Mouse (Mus musculus): ENCODE measurements around the gene Sync. TPM values are rescaled to one million over a fixed set of nuclear protein-coding genes. Genes with fewer than 3 reads are reported as not detected.

Gene Sync
- polyA plus RNA-seq, 1 experiment = not detected

GRCm38 (mm10) chr4:129324756-129325155, 37.3 kb downstream of the Sync start:
- no peak for TF ChIP-seq CTCF (IDR thresholded peaks at IDR 0.05; ENCODE audit: low read depth, low read length)
- no peak for TF ChIP-seq POLR2A (IDR thresholded peaks at IDR 0.05; ENCODE audit: borderline replicate concordance, low read depth, low read length)
- H3K27ac ChIP-seq (ENCODE audit: insufficient read depth, low read depth, low read length) = no peak overlapping the region
- peaks cover 17% of the 10 kb centered on the region for H3K4me1 ChIP-seq (ENCODE audit: control insufficient read depth, insufficient read depth, low read length)
- no peak overlapping the region for H3K4me3 ChIP-seq (ENCODE audit: insufficient read depth, low read length)

- Histone ChIP-seq H3K4me1 (ENCODE audit: control insufficient read depth, insufficient read depth, low read length) (peaks cover 21% of the 10 kb centered on the region), H3K27ac (ENCODE audit: insufficient read depth, low read depth, low read length) (no peak overlapping the region), H3K4me3 (ENCODE audit: insufficient read depth, low read length) (no peak overlapping the region)
- TF ChIP-seq POLR2A (IDR thresholded peaks at IDR 0.05; ENCODE audit: borderline replicate concordance, low read depth, low read length) = no peak
- TF ChIP-seq CTCF (IDR thresholded peaks at IDR 0.05; ENCODE audit: low read depth, low read length) = no peak
Measured at GRCm38 (mm10) chr4:129326191-129326590, 38.8 kb downstream of the Sync start.

- H3K4me3 ChIP-seq (ENCODE audit: insufficient read depth, low read length) = no peak overlapping the region; the same call in 1 of the 2 replicates
- H3K4me1 ChIP-seq (ENCODE audit: control insufficient read depth, insufficient read depth, low read length) = peaks cover 37% of the 10 kb centered on the region
- no peak overlapping the region for H3K27ac ChIP-seq (ENCODE audit: insufficient read depth, low read depth, low read length)
- no peak for TF ChIP-seq POLR2A (IDR thresholded peaks at IDR 0.05; ENCODE audit: borderline replicate concordance, low read depth, low read length)
- TF ChIP-seq CTCF (IDR thresholded peaks at IDR 0.05; ENCODE audit: low read depth, low read length) = no peak
Measured at GRCm38 (mm10) chr4:129332846-129333245, 45.4 kb downstream of the Sync start.

GRCm38 (mm10) chr4:129334677-129335215, 47.3 kb downstream of the Sync start:
- H3K4me3 ChIP-seq (ENCODE audit: insufficient read depth, low read length) = peak overlapping the region; percentile 94
- TF ChIP-seq CTCF (IDR thresholded peaks at IDR 0.05; ENCODE audit: low read depth, low read length) (no peak), POLR2A (IDR thresholded peaks at IDR 0.05; ENCODE audit: borderline replicate concordance, low read depth, low read length) (0 out of 2 replicates have a peak, but pooled peaks have one; percentile 75)
- H3K4me1 ChIP-seq (ENCODE audit: control insufficient read depth, insufficient read depth, low read length) = peaks cover 39% of the 10 kb centered on the region
- peak overlapping the region; percentile 79 for H3K27ac ChIP-seq (ENCODE audit: insufficient read depth, low read depth, low read length)

GRCm38 (mm10) chr4:129335216-129336074, 48.0 kb downstream of the Sync start, which contains the start of the genes Rbbp4 and Zbtb8os:
Gene Rbbp4 (minus strand): TSS chr4:129335370.
Gene Zbtb8os (plus strand): TSS chr4:129335695.
- Histone ChIP-seq H3K4me3 (ENCODE audit: insufficient read depth, low read length) (peak within 1 kb of the TSS; percentile 94), H3K4me1 (ENCODE audit: control insufficient read depth, insufficient read depth, low read length) (peaks cover 37% of the 10 kb centered on the region), H3K27ac (ENCODE audit: insufficient read depth, low read depth, low read length) (peak within 1 kb of the TSS; percentile 95)
- TF ChIP-seq CTCF (IDR thresholded peaks at IDR 0.05; ENCODE audit: low read depth, low read length) (no peak), POLR2A (IDR thresholded peaks at IDR 0.05; ENCODE audit: borderline replicate concordance, low read depth, low read length) (no peak; the same call in 1 of the 2 replicates)

- H3K4me3 ChIP-seq (ENCODE audit: insufficient read depth, low read length) = peak overlapping the region; percentile 70
- H3K4me1 ChIP-seq (ENCODE audit: control insufficient read depth, insufficient read depth, low read length) = peaks cover 34% of the 10 kb centered on the region
- TF ChIP-seq POLR2A (IDR thresholded peaks at IDR 0.05; ENCODE audit: borderline replicate concordance, low read depth, low read length) (no peak), CTCF (IDR thresholded peaks at IDR 0.05; ENCODE audit: low read depth, low read length) (no peak)
- H3K27ac ChIP-seq (ENCODE audit: insufficient read depth, low read depth, low read length) = peak overlapping the region; percentile 82
Measured at GRCm38 (mm10) chr4:129336291-129336690, 48.9 kb downstream of the Sync start.

GRCm38 (mm10) chr4:129339743-129340142, 52.3 kb downstream of the Sync start:
- Histone ChIP-seq H3K4me3 (ENCODE audit: insufficient read depth, low read length) (no peak overlapping the region), H3K27ac (ENCODE audit: insufficient read depth, low read depth, low read length) (no peak overlapping the region), H3K4me1 (ENCODE audit: control insufficient read depth, insufficient read depth, low read length) (peaks cover 12% of the 10 kb centered on the region)
- TF ChIP-seq CTCF (IDR thresholded peaks at IDR 0.05; ENCODE audit: low read depth, low read length) (no peak), POLR2A (IDR thresholded peaks at IDR 0.05; ENCODE audit: borderline replicate concordance, low read depth, low read length) (no peak)

- no peak for TF ChIP-seq POLR2A (IDR thresholded peaks at IDR 0.05; ENCODE audit: borderline replicate concordance, low read depth, low read length)
- TF ChIP-seq CTCF (IDR thresholded peaks at IDR 0.05; ENCODE audit: low read depth, low read length) = no peak
Measured at GRCm38 (mm10) chr4:129341888-129342287, 54.5 kb downstream of the Sync start.

GRCm38 (mm10) chr4:129342705-129343104, 55.3 kb downstream of the Sync start:
- Histone ChIP-seq H3K27ac (ENCODE audit: insufficient read depth, low read depth, low read length) (no peak overlapping the region), H3K4me3 (ENCODE audit: insufficient read depth, low read length) (no peak overlapping the region), H3K4me1 (ENCODE audit: control insufficient read depth, insufficient read depth, low read length) (peaks cover 14% of the 10 kb centered on the region)
- TF ChIP-seq POLR2A (IDR thresholded peaks at IDR 0.05; ENCODE audit: borderline replicate concordance, low read depth, low read length) (no peak), CTCF (IDR thresholded peaks at IDR 0.05; ENCODE audit: low read depth, low read length) (no peak)

More at GRCm38 (mm10) chr4:129341888-129342287, 54.5 kb downstream of the Sync start:
- H3K4me3 ChIP-seq (ENCODE audit: insufficient read depth, low read length) = no peak overlapping the region
- H3K4me1 ChIP-seq (ENCODE audit: control insufficient read depth, insufficient read depth, low read length) = peaks cover 21% of the 10 kb centered on the region
- no peak overlapping the region for H3K27ac ChIP-seq (ENCODE audit: insufficient read depth, low read depth, low read length)
